8 mouse cellular contexts compared by ENCODE assay signal in genomic region chr10:120553097-120553453, GRCm38 (mm10).
DNase-seq lines count a peak whose midpoint lies in the region; ATAC-seq lines count a peak whose summit lies in the region.

No protein-coding gene starts in this region.

- H3K9me3 ChIP-seq in forebrain, embryonic 13.5 days (replicated peaks) = no peaks in the 10 kb centered on the region
- H3K9me3 ChIP-seq in midbrain, embryonic 11.5 days (ENCODE audit: control insufficient read depth, low read length) = no peaks in the 10 kb centered on the region

- no peaks in the 10 kb centered on the region for H3K36me3 ChIP-seq in forebrain, embryonic 13.5 days (ENCODE audit: poor library complexity, severe bottlenecking)
- no peaks in the 10 kb centered on the region for H3K36me3 ChIP-seq in midbrain, embryonic 11.5 days (ENCODE audit: control insufficient read depth, insufficient read depth, low read length)

- peak overlapping the region; percentile 98 for H3K4me2 ChIP-seq in forebrain, embryonic 13.5 days
- H3K4me2 ChIP-seq in midbrain, embryonic 11.5 days = peak overlapping the region; percentile 96

- peaks cover 13% of the 10 kb centered on the region for H3K4me1 ChIP-seq in forebrain, embryonic 13.5 days
- H3K4me1 ChIP-seq in midbrain, embryonic 11.5 days (ENCODE audit: control insufficient read depth, insufficient read depth, low read length) = peaks cover 8% of the 10 kb centered on the region

- peak; percentile 78 for ATAC-seq in forebrain, embryonic 13.5 days
- peak; percentile 81 for ATAC-seq in midbrain, embryonic 11.5 days (ENCODE audit: low FRiP score)

- WGBS in forebrain, embryonic 13.5 days = 2% methylated on average over 16 of the region's 16 CpGs
- under 1% methylated on average over 16 of the region's 16 CpGs for WGBS in midbrain, embryonic 11.5 days

- DNase-seq in adrenal gland, postnatal 14 days = peak; percentile 53
- DNase-seq in adrenal gland, adult 8-10 months = no peak
- DNase-seq in ES-CJ7 (ENCODE audit: low read depth, low spot score) = peak; percentile 88
- DNase-seq in kidney, postnatal 14 days = peak; percentile 15
- DNase-seq in midbrain, embryonic 11.5 days (ENCODE audit: low spot score, missing footprints) = peak; percentile 95
- DNase-seq in thymus, postnatal 36 days = peak; percentile 20 to 24
- no peak for DNase-seq in layer of hippocampus, adult 8-10 months (ENCODE audit: low spot score in 2 of 2)

- H3K9ac ChIP-seq in forebrain, embryonic 13.5 days = peak overlapping the region; percentile 69
- H3K9ac ChIP-seq in midbrain, embryonic 11.5 days (ENCODE audit: low read length) = peak overlapping the region; percentile 64

- peaks cover 12% of the 10 kb centered on the region for H3K27me3 ChIP-seq in forebrain, embryonic 13.5 days
- H3K27me3 ChIP-seq in midbrain, embryonic 11.5 days (ENCODE audit: control insufficient read depth, insufficient read depth, low read length) = peaks cover 17% of the 10 kb centered on the region; the same call in 1 of the 2 replicates

- no peak overlapping the region for H3K27ac ChIP-seq in forebrain, embryonic 13.5 days
- no peak overlapping the region for H3K27ac ChIP-seq in midbrain, embryonic 11.5 days (ENCODE audit: low read depth, low read length)

- peak overlapping the region; percentile 57 for H3K4me3 ChIP-seq in forebrain, embryonic 13.5 days
- peak overlapping the region; percentile 48 for H3K4me3 ChIP-seq in midbrain, embryonic 11.5 days (ENCODE audit: low read depth, low read length)

Comparison
In these comparisons a context has a peak if more than half of its experiments do, and no peak if none do; other contexts are left out.
1. DNase-seq: peak in adrenal gland, postnatal 14 days (single experiment), ES-CJ7 (single experiment), kidney, postnatal 14 days (single experiment), midbrain, embryonic 11.5 days (single experiment) and thymus, postnatal 36 days (2 of 2); none in adrenal gland, adult 8-10 months (single experiment) and layer of hippocampus, adult 8-10 months (0 of 2).